Mouse (Mus musculus) heart, embryonic 11.5 days (tissue): ENCODE measurements around the gene Ecsit. TPM values are rescaled to one million over a fixed set of nuclear protein-coding genes. Genes with fewer than 3 reads are reported as not detected.
A peak's percentile ranks its signal among the peaks of the same experiment; 100 is the strongest.

Experiments used
- ATAC-seq: fragments of 200-750 bp; cut with Nextera tagmentation; replicated peaks from 2 replicates; pipeline ENCODE4 v1.8.0; 2017; ENCODE audit warnings: moderate library complexity; ENCODE audit not compliant: insufficient number of reproducible peaks, low FRiP score, low TSS enrichment
- H3K27ac ChIP-seq: fragments of 300-500 bp; sonication (generic); 2 replicates; pipeline ENCODE4 v1.5.1; 2014; ENCODE audit warnings: mild to moderate bottlenecking, low read depth, low read length
- H3K27me3 ChIP-seq: fragments of 300-500 bp; sonication (generic); 2 replicates; pipeline ENCODE4 v1.6.1; 2014; ENCODE audit warnings: mild to moderate bottlenecking, low read length, mixed read lengths; ENCODE audit not compliant: control insufficient read depth, insufficient read depth
- H3K36me3 ChIP-seq: fragments of 300-500 bp; sonication (generic); 2 replicates; pipeline ENCODE4 v1.6.1; 2014; ENCODE audit warnings: mild to moderate bottlenecking, low read length, moderate library complexity, mixed read lengths; ENCODE audit not compliant: control insufficient read depth, insufficient read depth
- H3K4me1 ChIP-seq: fragments of 300-500 bp; sonication (generic); 2 replicates; pipeline ENCODE4 v1.6.1; 2014; ENCODE audit warnings: low read length; ENCODE audit not compliant: control insufficient read depth, insufficient read depth
- H3K4me2 ChIP-seq: fragments of 300-500 bp; sonication (generic); 2 replicates; pipeline ENCODE4 v1.6.1; 2014; ENCODE audit warnings: mild to moderate bottlenecking, moderate library complexity
- H3K4me3 ChIP-seq: fragments of 300-500 bp; sonication (generic); 2 replicates; pipeline ENCODE4 v1.5.1; 2014; ENCODE audit warnings: low read depth, low read length
- H3K9ac ChIP-seq: fragments of 300-500 bp; sonication (generic); 2 replicates; pipeline ENCODE4 v1.6.1; 2014; ENCODE audit warnings: mild to moderate bottlenecking, low read depth, low read length, moderate library complexity
- H3K9me3 ChIP-seq: fragments of 300-500 bp; sonication (generic); replicated peaks from 2 replicates; pipeline ENCODE4 v1.6.1; 2016; ENCODE audit warnings: low read length; ENCODE audit not compliant: control insufficient read depth
- WGBS: fragments of 180-500 bp; shearing (Covaris S2); extraction: QIAGEN DNeasy Blood & Tissue Kit; methylation state at CpG from one replicate; pipeline ENCODE4 v1.1.7; 2014; ENCODE audit not compliant: insufficient replicate concordance; 5-methylcytosine and 5-hydroxymethylcytosine counted together
- polyA plus RNA-seq: library from polyadenylated mRNA; unstranded; fragments of >200 nt; fragmentation: Nextera tagmentation; extraction: Ambion mirVana; gene quantifications from 2 replicates; pipeline ENCODE4 v1.2.1, GENCODE M21; 2014

The Ecsit gene
- polyA plus RNA-seq, 1 experiment from 2014 or later: 48.4 TPM

- no peaks in the 10 kb centered on the region for H3K27me3 ChIP-seq
- 92% methylated on average over 11 of the region's 11 CpGs for WGBS
- peaks cover 24% of the 10 kb centered on the region for H3K36me3 ChIP-seq
- H3K27ac ChIP-seq: no peak overlapping the region
- no peak for ATAC-seq
- H3K4me2 ChIP-seq: no peak overlapping the region
- H3K9ac ChIP-seq: no peak overlapping the region
- no peaks in the 10 kb centered on the region for H3K9me3 ChIP-seq
- no peak overlapping the region for H3K4me3 ChIP-seq
- H3K4me1 ChIP-seq: 0 out of 2 replicates have a peak, but pooled peaks cover 5% of the 10 kb centered on the region
Measured at GRCm38 (mm10) chr9:22065642-22066041, 19.6 kb downstream of the Ecsit start.

DNA sequence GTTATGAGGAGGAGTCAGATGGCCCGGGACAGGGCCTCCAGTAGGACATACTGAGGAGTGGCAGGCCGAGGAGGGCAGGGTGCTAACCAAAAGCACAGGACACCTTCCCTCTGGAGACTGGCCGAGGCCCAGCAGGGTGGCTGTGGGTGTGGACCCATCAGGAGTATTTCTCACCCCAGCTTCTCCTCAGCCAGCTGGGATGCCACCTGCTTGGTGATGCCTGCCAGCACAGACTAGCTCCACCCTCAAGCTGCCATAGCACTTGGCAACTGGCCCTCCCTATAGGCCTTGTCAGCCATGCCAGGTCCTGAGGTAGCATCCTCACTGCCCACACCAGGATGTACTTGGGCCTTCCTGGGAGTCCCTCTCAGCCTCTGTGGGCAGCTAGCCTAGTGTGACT is 20.9 kb downstream of the Ecsit start:
- Histone ChIP-seq H3K4me2 (no peak overlapping the region), H3K27me3 (no peaks in the 10 kb centered on the region), H3K36me3 (peaks cover 28% of the 10 kb centered on the region), H3K27ac (no peak overlapping the region), H3K9ac (no peak overlapping the region), H3K4me3 (no peak overlapping the region), H3K4me1 (no peaks in the 10 kb centered on the region), H3K9me3 (no peaks in the 10 kb centered on the region)
- no peak for ATAC-seq
- WGBS: 91% methylated on average over 3 of the region's 3 CpGs

GRCm38 (mm10) chr9:22061339-22061738 is 23.9 kb downstream of the Ecsit start:
- no peak overlapping the region for H3K4me2 ChIP-seq
- no peak overlapping the region for H3K27ac ChIP-seq
- H3K4me3 ChIP-seq: no peak overlapping the region
- no peak for ATAC-seq
- 0 out of 2 replicates have a peak, but pooled peaks cover 2% of the 10 kb centered on the region for H3K27me3 ChIP-seq
- 82% methylated on average over 2 of the region's 2 CpGs for WGBS
- H3K36me3 ChIP-seq: peaks cover 33% of the 10 kb centered on the region
- H3K9ac ChIP-seq: no peak overlapping the region
- no peaks in the 10 kb centered on the region for H3K9me3 ChIP-seq
- H3K4me1 ChIP-seq: no peaks in the 10 kb centered on the region

- no peak overlapping the region for H3K27ac ChIP-seq
- no peak overlapping the region for H3K4me3 ChIP-seq
- no peak for ATAC-seq
- 80% methylated on average over 9 of the region's 9 CpGs for WGBS
- no peak overlapping the region for H3K4me2 ChIP-seq
- peaks cover 26% of the 10 kb centered on the region for H3K27me3 ChIP-seq
- H3K9ac ChIP-seq: no peak overlapping the region
- H3K4me1 ChIP-seq: 0 out of 2 replicates have a peak, but pooled peaks cover 6% of the 10 kb centered on the region
- H3K36me3 ChIP-seq: peaks cover 9% of the 10 kb centered on the region
- no peaks in the 10 kb centered on the region for H3K9me3 ChIP-seq
Measured at GRCm38 (mm10) chr9:22058011-22058424, 27.2 kb downstream of the Ecsit start.

- H3K36me3 ChIP-seq: peaks cover 9% of the 10 kb centered on the region
- H3K4me1 ChIP-seq: 0 out of 2 replicates have a peak, but pooled peaks cover 6% of the 10 kb centered on the region
- H3K4me3 ChIP-seq: no peak overlapping the region
- no peaks in the 10 kb centered on the region for H3K9me3 ChIP-seq
- H3K27me3 ChIP-seq: peaks cover 35% of the 10 kb centered on the region
- no peak for ATAC-seq
- H3K27ac ChIP-seq: no peak overlapping the region
- H3K9ac ChIP-seq: no peak overlapping the region
- WGBS: 89% methylated on average over 9 of the region's 9 CpGs
- no peak overlapping the region for H3K4me2 ChIP-seq
Measured at GRCm38 (mm10) chr9:22057031-22057517, 28.2 kb downstream of the Ecsit start.

- no peaks in the 10 kb centered on the region for H3K9me3 ChIP-seq
- H3K4me1 ChIP-seq: peaks cover 12% of the 10 kb centered on the region
- peaks cover 42% of the 10 kb centered on the region for H3K27me3 ChIP-seq
- peaks cover 9% of the 10 kb centered on the region for H3K36me3 ChIP-seq
- ATAC-seq: no peak
- H3K4me2 ChIP-seq: no peak overlapping the region
- H3K9ac ChIP-seq: no peak overlapping the region
- no peak overlapping the region for H3K4me3 ChIP-seq
- 76% methylated on average over 9 of the region's 9 CpGs for WGBS
- no peak overlapping the region for H3K27ac ChIP-seq
Measured at GRCm38 (mm10) chr9:22056303-22056910, 28.8 kb downstream of the Ecsit start.

DNA sequence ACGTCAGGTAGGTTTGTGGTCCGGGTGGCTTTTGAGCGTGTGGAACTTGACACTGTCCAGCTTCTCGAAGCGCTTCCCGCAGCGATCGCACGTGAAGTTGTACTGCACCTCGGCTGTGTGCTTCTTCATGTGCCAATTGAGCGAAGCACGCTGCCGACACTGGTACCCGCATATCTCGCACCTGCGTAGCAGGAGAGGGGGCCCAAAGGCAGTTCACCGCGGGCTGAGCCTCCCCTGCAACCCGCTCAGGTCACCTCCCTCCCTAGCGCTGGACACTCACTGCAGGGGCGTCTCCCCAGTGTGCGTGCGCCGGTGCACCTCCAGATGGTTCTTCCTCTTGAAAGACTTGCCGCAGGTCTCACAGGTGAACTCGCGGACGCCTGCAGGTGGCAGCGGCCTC is 29.5 kb downstream of the Ecsit start:
- Histone ChIP-seq H3K9ac (no peak overlapping the region), H3K4me1 (peaks cover 19% of the 10 kb centered on the region), H3K4me3 (no peak overlapping the region), H3K36me3 (peaks cover 9% of the 10 kb centered on the region), H3K4me2 (no peak overlapping the region), H3K27ac (no peak overlapping the region), H3K27me3 (peaks cover 49% of the 10 kb centered on the region), H3K9me3 (no peaks in the 10 kb centered on the region)
- ATAC-seq: no peak
- WGBS: 33% methylated on average over 29 of the region's 29 CpGs

DNA sequence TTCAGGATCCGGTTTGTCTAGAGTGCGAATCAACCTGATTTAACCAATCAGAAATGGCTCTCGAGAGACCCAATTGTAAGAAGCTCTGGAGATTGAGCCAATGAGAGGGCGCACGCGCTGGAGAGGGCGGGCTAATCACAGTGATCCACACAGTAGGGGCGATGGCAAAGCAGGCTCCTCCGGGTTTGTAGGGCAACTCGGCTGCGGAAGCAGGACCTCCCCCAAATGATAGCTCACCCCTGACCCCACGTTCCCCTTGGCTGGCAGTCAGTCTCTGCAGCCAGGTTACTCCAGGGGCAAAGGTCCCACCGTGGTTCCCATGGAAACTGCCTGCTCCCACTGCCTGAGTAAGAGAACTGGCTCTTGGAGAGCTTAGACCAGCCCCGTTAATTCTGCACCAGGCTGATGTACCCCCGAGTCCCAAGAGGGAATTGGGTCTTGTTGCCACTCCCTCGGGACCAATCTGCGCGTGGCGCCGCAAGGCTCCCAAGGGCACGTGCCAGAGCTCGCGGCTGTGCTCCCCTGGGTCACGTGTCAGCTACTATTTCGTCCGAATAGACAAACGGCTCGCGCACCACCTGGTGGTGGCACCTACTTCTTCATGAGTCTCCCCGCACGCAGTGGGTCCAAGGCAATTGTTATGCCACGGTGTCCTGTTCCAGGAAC is 30.7 kb downstream of the Ecsit start:
- ATAC-seq: 0 out of 2 replicates have a peak, but pooled peaks have one; percentile 35
- 2% methylated on average over 32 of the region's 32 CpGs for WGBS
- Histone ChIP-seq H3K9me3 (no peaks in the 10 kb centered on the region), H3K4me2 (peak overlapping the region; percentile 34), H3K27me3 (peaks cover 61% of the 10 kb centered on the region), H3K4me3 (peak overlapping the region; percentile 5; the same call in 1 of the 2 replicates), H3K27ac (no peak overlapping the region), H3K9ac (no peak overlapping the region), H3K36me3 (peaks cover 6% of the 10 kb centered on the region), H3K4me1 (peaks cover 28% of the 10 kb centered on the region)
